ENCODE assay signal across 8 mouse cellular contexts in the genomic region with DNA sequence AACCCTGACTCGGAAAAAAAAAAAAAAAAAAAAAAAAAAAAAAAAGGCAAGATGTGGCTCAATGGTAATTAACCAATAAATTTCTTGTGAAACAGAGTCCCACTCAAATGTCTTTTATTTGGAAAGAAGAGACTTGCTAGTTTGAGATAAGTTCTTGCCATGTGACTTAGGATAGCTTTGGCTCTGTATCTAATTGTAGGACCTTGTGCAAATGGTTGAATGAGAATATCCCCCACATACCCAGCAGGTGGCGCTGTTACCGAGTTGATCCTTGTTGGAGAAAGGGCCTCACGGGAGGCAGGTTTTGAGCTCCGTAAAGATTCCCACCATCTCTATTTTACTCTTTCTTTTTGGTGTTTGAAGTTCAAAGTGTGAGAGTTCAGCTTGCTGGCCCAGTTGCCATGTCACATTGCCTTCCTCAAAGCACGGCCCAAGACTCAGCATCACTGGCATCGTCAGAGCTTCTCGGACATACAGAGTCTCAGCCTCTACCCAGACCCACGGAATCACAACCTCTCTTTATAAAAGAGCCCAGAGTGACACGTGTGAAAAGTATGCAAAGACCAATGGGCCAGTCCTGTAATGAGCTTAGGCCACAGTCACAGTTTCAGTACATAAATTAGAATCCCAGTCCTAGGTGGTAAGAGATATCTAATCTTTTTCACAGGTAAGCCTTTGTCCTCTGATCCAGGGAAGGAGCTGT. TPM values are rescaled to one million over a fixed set of nuclear protein-coding genes. Genes with fewer than 3 reads are reported as not detected.
A peak's percentile ranks its signal among the peaks of the same experiment; 100 is the strongest.
DNase-seq lines count a peak whose midpoint lies in the region; ATAC-seq and TF ChIP-seq lines count a peak whose summit lies in the region.

No protein-coding gene starts in this region.

- H3K4me1 ChIP-seq in lung, embryonic 14.5 days (ENCODE audit: insufficient read depth) = no peaks in the 10 kb centered on the region
- peaks cover 8% of the 10 kb centered on the region for H3K4me1 ChIP-seq in thymus, adult 2 months (replicated peaks; ENCODE audit: control insufficient read depth, insufficient read depth, low read length)

- 29% methylated on average over 10 of the region's 10 CpGs for WGBS in lung, embryonic 14.5 days
- WGBS in thymus, adult 2 months = 41% methylated on average over 10 of the region's 10 CpGs

- no peak overlapping the region for H3K27ac ChIP-seq in layer of hippocampus, adult 2 months
- no peak overlapping the region for H3K27ac ChIP-seq in lung, embryonic 14.5 days (ENCODE audit: low read depth)
- no peak overlapping the region for H3K27ac ChIP-seq in thymus, adult 2 months (ENCODE audit: control insufficient read depth, insufficient read depth, low read length)

- peak; percentile 82 for ATAC-seq in frontal cortex, adult (ENCODE audit: low TSS enrichment)
- ATAC-seq in hematopoietic stem cell, adult 5-6 weeks (replicated peaks in 1 of 2; ENCODE audit: insufficient read depth in 1 of 2, low FRiP score in 2 of 2, low TSS enrichment in 1 of 2, low read depth in 1 of 2, poor library complexity in 2 of 2, severe bottlenecking in 2 of 2) = peak; percentile 78 to 92
- ATAC-seq in lung, embryonic 14.5 days (ENCODE audit: insufficient read depth) = no peak; the same call in none of the 2 replicates
- peak; percentile 69 for ATAC-seq in neutrophil, adult 5-6 weeks (ENCODE audit: extremely low read depth, insufficient number of reproducible peaks, low FRiP score, poor library complexity, severe bottlenecking)

- DNase-seq in MN1 (ENCODE audit: low spot score) = peak; percentile 83
- DNase-seq in cerebellum, adult 9-10 months = peak; percentile 86
- DNase-seq in layer of hippocampus, adult 2 months (ENCODE audit: low spot score in 2 of 2) = peak; percentile 79 to 91
- DNase-seq in lung, embryonic 14.5 days = peak; percentile 94
- peak; percentile 83 for DNase-seq in thymus, adult 2 months

- TF ChIP-seq CTCF in layer of hippocampus, adult 2 months (conservative IDR thresholded peaks at IDR 0.05) = peak; percentile 87
- TF ChIP-seq CTCF in lung, embryonic 14.5 days (IDR thresholded peaks at IDR 0.05; ENCODE audit: low read depth) = peak; percentile 89
- TF ChIP-seq CTCF in thymus, adult 2 months (IDR thresholded peaks at IDR 0.05; ENCODE audit: borderline replicate concordance, control insufficient read depth, extremely low read depth, insufficient read depth, low read length, poor library complexity) = no peak

- H3K4me2 ChIP-seq in lung, embryonic 14.5 days = peak overlapping the region; percentile 2; the same call in 1 of the 2 replicates

- peaks cover 17% of the 10 kb centered on the region for H3K27me3 ChIP-seq in lung, embryonic 14.5 days (ENCODE audit: insufficient read depth, low read length)
- no peaks in the 10 kb centered on the region for H3K27me3 ChIP-seq in thymus, adult 2 months (ENCODE audit: control insufficient read depth, insufficient read depth, low read length)

- H3K4me3 ChIP-seq in layer of hippocampus, adult 2 months = no peak overlapping the region
- H3K4me3 ChIP-seq in lung, embryonic 14.5 days (ENCODE audit: low read depth, low read length) = 0 out of 2 replicates have a peak overlapping the region, but pooled peaks have one; percentile 4
- H3K4me3 ChIP-seq in thymus, adult 2 months (ENCODE audit: control insufficient read depth, insufficient read depth, low read length) = no peak overlapping the region

- H3K9me3 ChIP-seq in lung, embryonic 14.5 days (ENCODE audit: low read depth, low read length) = no peaks in the 10 kb centered on the region

- no peaks in the 10 kb centered on the region for H3K36me3 ChIP-seq in lung, embryonic 14.5 days (ENCODE audit: insufficient read depth)
- H3K36me3 ChIP-seq in thymus, adult 2 months (ENCODE audit: control insufficient read depth, insufficient read depth, low read length) = no peaks in the 10 kb centered on the region

- TF ChIP-seq POLR2A in thymus, adult 2 months (IDR thresholded peaks at IDR 0.05; ENCODE audit: control insufficient read depth, extremely low read depth, insufficient read depth, low read length, poor library complexity) = no peak

- H3K9ac ChIP-seq in lung, embryonic 14.5 days = no peak overlapping the region

RNA-seq across cellular contexts. Expression of a gene that starts 11.1 kb away (rescaled TPM):
- not detected in 2 replicates for total RNA-seq in hematopoietic stem cell, adult 5-6 weeks (2017)
- total RNA-seq in layer of hippocampus, adult 2 months (2021) = under 1 TPM; 0.28 to 0.47 TPM
- polyA plus RNA-seq in lung, embryonic 14.5 days (2014; fragmentation: Nextera tagmentation; extraction: Ambion mirVana) = not detected in 2 replicates
- 0.98 and 1.4 TPM in 2 replicates for total RNA-seq in neutrophil, adult 5-6 weeks (2017)
- polyA plus RNA-seq in thymus, adult 2 months (2012; rRNA removed) = 1.00 and 1.1 TPM in 2 replicates

RNA-seq across cellular contexts. Expression of a gene that starts 16.3 kb away (rescaled TPM):
- total RNA-seq in hematopoietic stem cell, adult 5-6 weeks (2017) = 10.8 and 18.7 TPM in 2 replicates
- 10 to 100 TPM; 15.2 to 19.0 TPM for total RNA-seq in layer of hippocampus, adult 2 months (2021)
- 36.7 and 39.9 TPM in 2 replicates for polyA plus RNA-seq in lung, embryonic 14.5 days (2014; fragmentation: Nextera tagmentation; extraction: Ambion mirVana)
- total RNA-seq in neutrophil, adult 5-6 weeks (2017) = 6.9 and 8.8 TPM in 2 replicates
- 17.7 and 19.3 TPM in 2 replicates for polyA plus RNA-seq in thymus, adult 2 months (2012; rRNA removed)

RNA-seq across cellular contexts. Expression of a gene that starts 16.8 kb away (rescaled TPM):
- total RNA-seq in hematopoietic stem cell, adult 5-6 weeks (2017) = 1.8 TPM in 1 of 2 replicates, not detected in the other
- total RNA-seq in layer of hippocampus, adult 2 months (2021) = under 1 TPM; 0.76 to 0.79 TPM
- 0.66 TPM in 1 of 2 replicates, not detected in the other for polyA plus RNA-seq in lung, embryonic 14.5 days (2014; fragmentation: Nextera tagmentation; extraction: Ambion mirVana)
- 0.58 TPM in 1 of 2 replicates, not detected in the other for total RNA-seq in neutrophil, adult 5-6 weeks (2017)
- 0.26 and 0.46 TPM in 2 replicates for polyA plus RNA-seq in thymus, adult 2 months (2012; rRNA removed)

RNA-seq across cellular contexts. Expression of a gene that starts 25.7 kb away (rescaled TPM):
- 0.65 and 1.1 TPM in 2 replicates for total RNA-seq in hematopoietic stem cell, adult 5-6 weeks (2017)
- not detected for total RNA-seq in layer of hippocampus, adult 2 months (2021)
- polyA plus RNA-seq in lung, embryonic 14.5 days (2014; fragmentation: Nextera tagmentation; extraction: Ambion mirVana) = not detected in 2 replicates
- 255 and 258 TPM in 2 replicates for total RNA-seq in neutrophil, adult 5-6 weeks (2017)
- 9.9 and 11.0 TPM in 2 replicates for polyA plus RNA-seq in thymus, adult 2 months (2012; rRNA removed)

RNA-seq across cellular contexts. Expression of a gene that starts 34.1 kb away (rescaled TPM):
- 25.2 and 26.2 TPM in 2 replicates for total RNA-seq in hematopoietic stem cell, adult 5-6 weeks (2017)
- 10 to 100 TPM; 51.2 to 51.3 TPM for total RNA-seq in layer of hippocampus, adult 2 months (2021)
- 9.9 and 11.2 TPM in 2 replicates for polyA plus RNA-seq in lung, embryonic 14.5 days (2014; fragmentation: Nextera tagmentation; extraction: Ambion mirVana)
- 46.3 and 47.7 TPM in 2 replicates for total RNA-seq in neutrophil, adult 5-6 weeks (2017)
- polyA plus RNA-seq in thymus, adult 2 months (2012; rRNA removed) = 5.4 and 7.0 TPM in 2 replicates
